Mouse (Mus musculus) adrenal gland, adult 2 months (tissue): ENCODE measurements at regions not wholly inside any gene's neighbourhood (a gene's known extent, or its start where the extent isn't known, plus 50 kb on each side); places are given as distances from the start of the nearest gene placed in this dataset.

ENCODE experiments used
- DNase-seq: peaks from one replicate; pipeline ENCODE4 v3.0.0; 2021

- peak; percentile 48 for DNase-seq
Measured at GRCm38 (mm10) chr12:23026976-23027375, 753.1 kb downstream of the Gm10330 start.

- DNase-seq = peak; percentile 52
Measured at GRCm38 (mm10) chr12:23023556-23023955, 756.5 kb downstream of the Gm10330 start.

GRCm38 (mm10) chr12:23010199-23010598 lies 769.9 kb downstream of the Gm10330 start:
- DNase-seq = peak; percentile 72

GRCm38 (mm10) chr12:23009662-23010061 lies 770.4 kb downstream of the Gm10330 start:
- DNase-seq = peak; percentile 21
